Mouse (Mus musculus) kidney, embryonic 14.5 days (tissue): Measurements from ENCODE around the gene Hspa12a. TPM values are rescaled to one million over a fixed set of nuclear protein-coding genes. Genes with fewer than 3 reads are reported as not detected.

Source experiments
- ATAC-seq: fragments of 200-750 bp; cut with Nextera tagmentation; 2 replicates; pipeline ENCODE4 v1.8.0; 2017; ENCODE audit warnings: moderate number of reproducible peaks, mild to moderate bottlenecking, moderate TSS enrichment, moderate library complexity; ENCODE audit not compliant: low FRiP score, low TSS enrichment
- H3K27ac ChIP-seq: fragments of 300-500 bp; sonication (generic); 2 replicates; pipeline ENCODE4 v1.5.1; 2014; ENCODE audit warnings: low read depth, mild to moderate bottlenecking, low read length, moderate library complexity, mixed read lengths
- H3K27me3 ChIP-seq: fragments of 300-500 bp; sonication (generic); 2 replicates; pipeline ENCODE4 v1.6.1; 2014; ENCODE audit warnings: mild to moderate bottlenecking, low read length; ENCODE audit not compliant: control insufficient read depth, insufficient read depth
- H3K36me3 ChIP-seq: fragments of 300-500 bp; sonication (generic); 2 replicates; pipeline ENCODE4 v1.6.1; 2014; ENCODE audit warnings: low read length, mixed read lengths; ENCODE audit not compliant: control insufficient read depth, insufficient read depth
- H3K4me1 ChIP-seq: fragments of 300-500 bp; sonication (generic); 2 replicates; pipeline ENCODE4 v1.6.1; 2014; ENCODE audit warnings: low read length, mixed read lengths; ENCODE audit not compliant: control insufficient read depth, insufficient read depth
- H3K4me2 ChIP-seq: fragments of 300-500 bp; sonication (generic); replicated peaks from 2 replicates; pipeline ENCODE4 v1.6.1; 2014; ENCODE audit warnings: low read depth, mild to moderate bottlenecking, low read length
- H3K4me3 ChIP-seq: fragments of 300-500 bp; sonication (generic); 2 replicates; pipeline ENCODE4 v1.5.1; 2014; ENCODE audit warnings: mild to moderate bottlenecking, low read length
- H3K9ac ChIP-seq: fragments of 300-500 bp; sonication (generic); 2 replicates; pipeline ENCODE4 v1.6.1; 2014; ENCODE audit warnings: low read depth, mild to moderate bottlenecking, low read length, moderate library complexity
- H3K9me3 ChIP-seq: fragments of 300-500 bp; sonication (generic); 2 replicates; pipeline ENCODE4 v1.6.1; 2016; ENCODE audit warnings: low read length; ENCODE audit not compliant: control insufficient read depth
- WGBS: fragments of 180-500 bp; shearing (Covaris S2); extraction: QIAGEN DNeasy Blood & Tissue Kit; methylation state at CpG from one replicate; pipeline ENCODE4 v1.1.7; 2014; 5-methylcytosine and 5-hydroxymethylcytosine counted together
- polyA plus RNA-seq: library from polyadenylated mRNA; unstranded; fragments of >200 nt; fragmentation: Nextera tagmentation; extraction: Ambion mirVana; gene quantifications from 2 replicates; pipeline ENCODE4 v1.2.1, GENCODE M21; 2014

Hspa12a gene
- polyA plus RNA-seq, 1 experiment from 2014 or later: 9.5 TPM

- no peak overlapping the region for H3K9ac ChIP-seq
- no peaks in the 10 kb centered on the region for H3K27me3 ChIP-seq
- H3K36me3 ChIP-seq: no peaks in the 10 kb centered on the region
- peak overlapping the region; percentile 94 for H3K4me2 ChIP-seq
- WGBS: 8% methylated on average over 6 of the region's 6 CpGs
- peaks cover 13% of the 10 kb centered on the region for H3K4me1 ChIP-seq
- no peak for ATAC-seq
- H3K9me3 ChIP-seq: no peaks in the 10 kb centered on the region
- H3K27ac ChIP-seq: no peak overlapping the region
- peak overlapping the region; percentile 66 for H3K4me3 ChIP-seq
Measured at GRCm38 (mm10) chr19:58859357-58859756, 84.1 kb downstream of the Hspa12a start.

- H3K4me1 ChIP-seq: peaks cover 13% of the 10 kb centered on the region
- no peak for ATAC-seq
- H3K9ac ChIP-seq: no peak overlapping the region
- H3K36me3 ChIP-seq: no peaks in the 10 kb centered on the region
- no peak overlapping the region for H3K27ac ChIP-seq
- 91% methylated on average over 9 of the region's 9 CpGs for WGBS
- H3K4me3 ChIP-seq: no peak overlapping the region
- no peak overlapping the region for H3K4me2 ChIP-seq
- no peaks in the 10 kb centered on the region for H3K9me3 ChIP-seq
- no peaks in the 10 kb centered on the region for H3K27me3 ChIP-seq
Measured at GRCm38 (mm10) chr19:58856129-58856855, 87.2 kb downstream of the Hspa12a start.

- H3K4me3 ChIP-seq: no peak overlapping the region
- H3K9me3 ChIP-seq: no peaks in the 10 kb centered on the region
- no peaks in the 10 kb centered on the region for H3K27me3 ChIP-seq
- WGBS: 62% methylated on average over 3 of the region's 3 CpGs
- H3K4me2 ChIP-seq: no peak overlapping the region
- no peak overlapping the region for H3K27ac ChIP-seq
- no peak overlapping the region for H3K9ac ChIP-seq
- H3K36me3 ChIP-seq: no peaks in the 10 kb centered on the region
- H3K4me1 ChIP-seq: peaks cover 7% of the 10 kb centered on the region
- ATAC-seq: no peak
Measured at GRCm38 (mm10) chr19:58854899-58855298, 88.6 kb downstream of the Hspa12a start.

- Histone ChIP-seq H3K9me3 (no peaks in the 10 kb centered on the region), H3K27ac (no peak overlapping the region), H3K4me2 (no peak overlapping the region), H3K27me3 (no peaks in the 10 kb centered on the region), H3K4me3 (no peak overlapping the region), H3K36me3 (no peaks in the 10 kb centered on the region), H3K9ac (no peak overlapping the region), H3K4me1 (no peaks in the 10 kb centered on the region)
- ATAC-seq: no peak
- 61% methylated on average over 10 of the region's 10 CpGs for WGBS
Measured at GRCm38 (mm10) chr19:58853036-58853735, 90.3 kb downstream of the Hspa12a start.

- Histone ChIP-seq H3K27ac (no peak overlapping the region), H3K9me3 (no peaks in the 10 kb centered on the region), H3K4me2 (no peak overlapping the region), H3K36me3 (no peaks in the 10 kb centered on the region), H3K4me1 (no peaks in the 10 kb centered on the region), H3K27me3 (no peaks in the 10 kb centered on the region), H3K9ac (no peak overlapping the region), H3K4me3 (no peak overlapping the region)
- WGBS: 62% methylated on average over 7 of the region's 7 CpGs
- no peak for ATAC-seq
Measured at GRCm38 (mm10) chr19:58850719-58851466, 92.6 kb downstream of the Hspa12a start.

- H3K36me3 ChIP-seq: no peaks in the 10 kb centered on the region
- no peak for ATAC-seq
- 66% methylated on average over 13 of the region's 13 CpGs for WGBS
- H3K4me3 ChIP-seq: no peak overlapping the region
- H3K27ac ChIP-seq: no peak overlapping the region
- no peaks in the 10 kb centered on the region for H3K27me3 ChIP-seq
- no peaks in the 10 kb centered on the region for H3K9me3 ChIP-seq
- H3K4me1 ChIP-seq: no peaks in the 10 kb centered on the region
- no peak overlapping the region for H3K4me2 ChIP-seq
- no peak overlapping the region for H3K9ac ChIP-seq
Measured at GRCm38 (mm10) chr19:58849333-58850131, 93.9 kb downstream of the Hspa12a start.

GRCm38 (mm10) chr19:58843606-58844005 is 99.8 kb downstream of the Hspa12a start:
- no peak overlapping the region for H3K4me2 ChIP-seq
- H3K36me3 ChIP-seq: no peaks in the 10 kb centered on the region
- no peak overlapping the region for H3K27ac ChIP-seq
- ATAC-seq: no peak
- no peak overlapping the region for H3K9ac ChIP-seq
- H3K27me3 ChIP-seq: no peaks in the 10 kb centered on the region
- no peaks in the 10 kb centered on the region for H3K9me3 ChIP-seq
- 89% methylated on average over 3 of the region's 3 CpGs for WGBS
- H3K4me1 ChIP-seq: peaks cover under 1% of the 10 kb centered on the region; the same call in 1 of the 2 replicates
- H3K4me3 ChIP-seq: no peak overlapping the region

GRCm38 (mm10) chr19:58840721-58841271 is 102.7 kb downstream of the Hspa12a start:
- H3K4me3 ChIP-seq: no peak overlapping the region
- peaks cover 3% of the 10 kb centered on the region; the same call in 1 of the 2 replicates for H3K4me1 ChIP-seq
- no peak overlapping the region for H3K9ac ChIP-seq
- H3K9me3 ChIP-seq: no peaks in the 10 kb centered on the region
- WGBS: 83% methylated on average over 5 of the region's 5 CpGs
- H3K27me3 ChIP-seq: no peaks in the 10 kb centered on the region
- H3K4me2 ChIP-seq: no peak overlapping the region
- no peak overlapping the region for H3K27ac ChIP-seq
- no peak for ATAC-seq
- H3K36me3 ChIP-seq: no peaks in the 10 kb centered on the region
